Mouse (Mus musculus) CD4-positive helper T cell, adult 2 months (primary cell): ENCODE measurements around the gene Daxx.

Experiments used
- DNase-seq: peaks from one replicate; pipeline ENCODE4 v3.0.0-alpha.2; 2012; ENCODE audit warnings: low read depth, missing footprints, low spot score

Daxx gene

DNA sequence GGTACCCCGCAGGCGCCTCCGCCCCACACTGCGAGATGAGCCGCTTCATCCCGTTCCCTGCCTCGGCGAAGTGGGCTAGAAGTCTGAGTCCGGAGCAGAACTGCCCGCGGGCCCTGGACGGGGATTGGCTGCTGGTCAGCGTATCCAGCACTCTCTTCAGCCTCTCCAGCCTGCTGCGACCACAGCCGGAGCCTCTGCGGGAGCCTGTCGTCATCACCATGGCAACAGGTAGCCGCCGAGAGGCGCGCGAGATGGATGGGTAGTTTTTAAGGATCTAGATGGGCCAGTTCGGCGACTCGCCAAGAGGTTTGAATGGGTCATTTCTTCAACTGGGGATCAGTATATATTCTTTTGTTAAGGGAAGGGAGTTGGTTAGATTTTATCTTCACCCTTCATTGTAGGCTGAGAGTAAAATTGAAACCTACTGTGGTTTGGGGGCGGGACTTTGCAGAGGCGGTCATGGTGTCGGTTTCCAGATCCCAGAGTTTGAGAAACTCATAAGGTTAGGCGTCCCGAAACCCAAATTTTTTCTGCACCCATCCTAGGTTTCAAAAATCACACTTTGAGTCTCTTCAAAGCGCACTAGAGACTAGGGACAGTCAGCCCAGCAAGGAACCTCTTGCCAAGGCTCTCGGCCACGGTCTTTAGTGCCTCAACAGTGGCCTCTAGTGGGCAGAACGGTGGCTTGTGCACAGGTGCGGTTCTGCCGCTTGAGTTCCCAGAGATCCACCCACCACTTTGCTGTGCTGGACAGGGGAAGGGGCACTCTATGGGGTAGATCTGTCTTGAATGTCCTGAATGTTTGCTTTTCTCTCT, 11.3 kb downstream of the Daxx start:
- DNase-seq = peak; percentile 87

DNA sequence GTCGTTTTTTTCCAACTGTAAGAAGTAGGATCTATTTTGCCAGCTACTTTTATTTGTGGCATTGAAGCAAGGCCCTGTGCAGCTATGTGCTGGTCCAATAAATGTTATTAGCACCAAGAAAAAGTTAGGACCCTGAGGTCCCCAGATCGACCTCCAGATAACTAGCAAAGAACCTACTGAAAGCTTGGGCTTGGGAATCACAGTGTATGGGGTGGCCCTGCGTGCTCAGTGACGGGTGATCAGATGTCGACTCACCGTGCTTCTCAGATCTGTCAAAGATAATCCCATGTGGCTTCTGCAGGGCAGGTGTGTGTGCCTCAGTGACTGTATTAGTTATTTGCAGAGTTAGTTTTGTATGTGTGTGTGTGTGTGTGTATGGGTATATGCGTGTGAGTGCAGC, 12.1 kb downstream of the Daxx start:
- no peak for DNase-seq

DNA sequence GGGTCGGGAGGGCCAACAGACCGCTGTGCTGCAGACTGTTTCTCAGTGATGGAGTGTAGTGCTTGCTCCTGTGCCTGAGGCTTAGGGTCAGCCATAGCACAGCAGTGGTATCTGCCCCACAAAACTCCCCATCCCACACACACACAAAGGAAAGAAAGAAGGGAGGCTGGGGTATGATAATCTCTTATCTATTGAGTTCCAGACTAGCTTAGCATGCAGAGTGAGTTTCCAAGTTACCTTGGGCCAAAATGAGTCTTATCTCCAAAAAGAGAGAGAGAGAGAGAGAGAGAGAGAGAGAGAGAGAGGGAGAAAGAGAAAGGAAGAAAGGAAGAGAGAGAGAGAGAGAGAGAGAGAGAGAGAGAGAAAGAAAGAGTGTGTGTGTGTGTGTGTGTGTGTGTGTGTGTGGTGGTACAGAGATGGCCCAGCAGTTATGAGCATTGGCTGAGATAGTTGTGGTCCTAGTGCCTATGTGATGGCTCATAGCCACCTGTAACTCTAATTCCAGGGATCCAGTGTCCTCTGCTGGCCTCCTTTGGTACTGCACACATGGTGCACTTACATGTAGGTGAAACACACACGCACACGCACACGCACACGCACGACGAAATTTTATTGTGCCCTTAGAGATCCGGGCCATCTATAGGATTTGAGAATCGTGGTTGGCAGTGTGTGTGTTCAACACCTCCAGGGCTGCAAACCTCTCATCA, 15.5 kb downstream of the Daxx start:
- peak; percentile 77 for DNase-seq

DNA sequence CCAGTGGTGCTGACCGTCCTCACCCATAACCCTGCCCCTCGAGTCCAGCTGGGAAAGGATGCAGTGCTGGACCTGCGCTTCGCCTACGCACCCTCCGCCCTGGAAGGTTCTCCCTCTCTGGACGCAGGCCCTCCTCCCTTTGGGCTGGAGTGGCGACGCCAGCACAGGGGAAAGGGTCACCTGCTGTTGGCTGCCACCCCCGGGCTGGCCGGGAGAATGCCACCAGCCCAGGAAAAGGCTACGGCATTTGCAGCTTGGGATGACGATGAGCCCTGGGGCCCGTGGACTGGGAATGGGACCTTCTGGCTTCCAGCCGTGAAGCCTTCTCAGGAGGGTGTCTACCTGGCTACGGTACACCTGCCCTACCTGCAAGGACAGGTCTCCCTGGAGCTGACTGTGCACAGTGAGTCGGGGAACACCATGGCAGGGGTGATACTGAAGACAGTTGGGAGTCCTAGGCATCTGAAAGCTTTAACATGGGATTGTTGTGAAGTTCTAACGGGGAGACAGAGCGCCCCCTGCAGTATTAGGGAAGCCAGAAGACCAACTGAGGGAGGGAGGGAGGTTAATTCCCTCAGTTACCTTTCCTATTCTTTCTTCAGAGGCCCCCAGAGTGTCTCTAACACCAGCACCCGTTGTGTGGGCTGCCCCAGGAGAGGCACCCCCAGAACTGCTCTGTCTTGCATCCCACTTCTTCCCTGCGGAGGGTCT, 16.3 kb downstream of the Daxx start:
- DNase-seq = no peak

DNA sequence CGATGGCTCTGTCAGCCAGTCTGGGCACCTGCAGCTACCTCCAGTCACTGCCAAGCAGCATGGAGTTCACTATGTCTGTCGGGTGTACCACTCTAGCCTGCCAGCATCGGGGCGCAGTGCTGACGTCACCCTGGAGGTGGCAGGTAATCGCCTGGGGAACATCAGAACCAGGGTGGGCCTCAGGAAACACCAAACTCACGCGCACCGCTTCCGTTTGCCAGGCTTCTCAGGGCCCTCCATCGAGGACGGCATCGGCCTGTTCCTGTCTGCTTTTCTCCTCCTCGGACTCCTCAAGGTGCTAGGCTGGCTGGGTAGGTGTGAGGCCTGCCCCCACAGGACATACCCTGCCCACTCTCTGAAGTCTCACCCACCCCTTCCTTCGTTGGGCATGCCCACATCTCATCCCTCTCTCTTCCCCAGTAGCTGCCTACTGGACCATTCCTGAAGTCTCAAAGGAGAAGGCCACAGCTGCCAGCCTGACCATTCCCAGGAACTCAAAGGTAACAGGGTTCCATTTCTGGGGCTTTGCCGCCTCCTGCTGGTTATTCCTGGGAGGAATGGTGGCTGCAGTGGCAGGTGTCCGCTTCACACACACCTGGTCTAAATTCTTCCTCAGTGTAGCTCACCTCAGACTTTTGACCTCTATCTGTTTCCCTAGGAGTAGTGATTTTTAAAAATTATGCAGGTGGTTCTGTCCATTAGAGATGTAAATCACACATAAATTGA, 17.2 kb downstream of the Daxx start:
- DNase-seq = no peak

DNA sequence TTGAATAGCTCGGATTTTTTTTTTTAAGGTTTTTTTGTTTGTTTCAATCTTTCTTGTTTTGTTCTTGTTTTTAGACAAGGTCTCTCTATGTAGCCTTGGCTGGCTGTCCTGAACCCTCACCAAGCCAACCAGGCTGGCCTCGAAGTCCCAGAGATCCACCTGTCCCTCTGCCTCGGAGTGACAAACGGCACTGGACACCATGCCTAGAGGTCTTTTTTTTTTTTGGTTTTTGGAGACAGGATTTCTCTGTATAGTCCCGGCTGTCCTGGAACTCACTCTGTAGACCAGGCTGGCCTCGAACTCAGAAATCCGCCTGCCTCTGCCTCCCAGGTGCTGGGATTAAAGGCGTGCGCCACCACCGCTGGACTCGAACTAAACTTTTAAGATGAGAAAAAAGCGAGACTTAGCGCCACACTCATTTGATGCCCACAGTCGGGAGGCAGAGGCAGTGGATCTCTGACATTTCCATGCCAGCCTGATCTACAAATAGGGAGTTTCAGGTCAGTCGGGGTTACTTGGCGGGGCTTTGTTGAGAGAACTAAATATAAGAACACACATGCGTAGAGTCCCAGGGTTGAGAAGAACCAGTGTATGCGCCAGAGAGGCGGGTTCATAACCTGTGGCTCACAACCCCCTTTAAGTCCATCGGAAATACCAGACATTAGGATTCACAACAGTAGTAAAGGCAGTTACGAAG, 19.2 kb downstream of the Daxx start:
- DNase-seq = no peak

DNA sequence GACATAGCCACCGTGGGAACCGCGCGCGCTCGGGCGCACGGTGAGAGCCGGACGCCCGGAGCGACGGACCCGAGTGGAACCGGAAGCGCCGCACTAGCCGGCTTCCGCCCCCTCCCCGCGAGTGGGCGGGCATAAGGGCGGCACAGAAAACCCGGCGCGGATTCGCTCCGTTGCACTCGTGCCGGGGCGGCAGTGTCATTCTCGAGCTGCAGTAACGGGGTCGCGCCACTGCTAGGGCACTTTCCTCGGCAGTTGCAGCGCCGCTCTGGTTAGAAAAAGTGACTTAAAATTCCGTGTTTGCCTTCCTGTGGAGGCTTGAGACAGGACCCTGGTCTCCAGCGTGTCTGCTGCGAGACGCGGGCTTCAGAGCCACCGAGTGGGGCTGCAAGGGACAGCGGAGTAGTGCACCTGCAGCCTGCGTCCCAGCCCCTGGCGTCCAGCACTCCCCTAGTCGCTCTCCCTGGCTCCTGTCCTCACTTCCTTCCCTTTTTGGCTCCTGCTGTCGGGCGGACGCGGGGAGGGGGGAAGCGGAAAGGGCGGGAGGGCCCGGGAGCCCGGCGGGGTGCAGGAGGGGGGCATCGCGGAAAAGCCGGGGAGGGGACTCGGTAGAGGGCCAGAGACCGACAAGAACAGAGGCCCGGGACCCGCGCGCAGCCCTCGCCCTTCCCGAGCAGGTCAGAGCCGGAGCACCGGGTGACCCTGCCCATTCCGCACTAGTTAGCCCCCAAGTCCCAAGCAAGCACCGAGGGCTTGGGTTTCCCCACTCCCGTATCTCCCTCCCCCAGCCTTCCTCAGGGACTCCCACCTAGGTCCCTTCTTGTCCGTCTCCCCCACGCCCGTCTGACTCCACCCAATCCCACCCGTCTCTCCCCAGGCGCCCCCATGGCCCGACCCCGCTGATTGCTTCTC, 20.4 kb downstream of the Daxx start, which contains the start of gene Rgl2:
Rgl2 (plus strand) TSS at position 173 of the 909 bp plus-strand sequence.
- DNase-seq = peak; percentile 94

DNA sequence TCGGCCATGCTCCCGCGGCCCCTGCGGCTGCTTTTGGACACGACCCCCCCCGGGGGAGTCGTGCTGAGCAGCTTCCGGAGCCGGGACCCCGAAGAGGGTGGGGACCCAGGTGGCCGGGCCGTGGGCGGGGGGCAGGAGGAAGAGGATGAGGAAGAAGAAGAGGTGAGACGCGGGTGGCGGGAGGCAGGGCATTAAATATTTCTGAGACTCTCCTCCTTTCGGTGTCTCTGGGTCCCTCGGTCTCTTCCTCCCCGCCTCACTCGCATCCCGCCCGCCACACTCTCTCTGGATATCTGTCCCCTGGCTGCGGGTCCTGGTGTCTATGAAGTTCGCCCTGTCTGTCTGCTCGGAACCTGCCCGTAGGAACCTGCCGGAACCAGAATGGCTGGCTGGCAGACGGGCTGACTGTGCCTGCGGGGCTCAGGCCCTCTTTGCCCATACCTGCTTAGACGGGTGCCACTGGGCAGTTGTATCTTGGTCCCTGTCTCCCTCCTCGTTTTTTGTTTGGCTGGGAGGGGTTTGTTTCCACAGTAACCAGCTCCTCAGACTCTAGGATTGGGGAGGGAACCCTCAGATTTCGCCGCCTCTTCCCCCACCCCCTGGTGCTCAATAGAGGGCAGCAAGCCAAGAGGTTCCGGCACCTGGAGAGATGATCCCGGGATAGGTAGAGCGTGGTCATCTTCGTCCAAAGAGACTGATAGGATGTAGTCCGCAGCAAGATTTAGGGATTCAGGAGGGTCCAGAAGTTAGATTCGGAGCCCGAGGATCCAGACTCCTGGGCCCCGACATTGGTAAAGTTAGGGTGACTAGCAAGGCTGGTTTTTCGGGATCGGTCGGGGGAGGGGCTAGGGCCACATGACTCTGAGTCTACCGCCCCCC, 21.3 kb downstream of the Daxx start:
- DNase-seq = peak; percentile 83

DNA sequence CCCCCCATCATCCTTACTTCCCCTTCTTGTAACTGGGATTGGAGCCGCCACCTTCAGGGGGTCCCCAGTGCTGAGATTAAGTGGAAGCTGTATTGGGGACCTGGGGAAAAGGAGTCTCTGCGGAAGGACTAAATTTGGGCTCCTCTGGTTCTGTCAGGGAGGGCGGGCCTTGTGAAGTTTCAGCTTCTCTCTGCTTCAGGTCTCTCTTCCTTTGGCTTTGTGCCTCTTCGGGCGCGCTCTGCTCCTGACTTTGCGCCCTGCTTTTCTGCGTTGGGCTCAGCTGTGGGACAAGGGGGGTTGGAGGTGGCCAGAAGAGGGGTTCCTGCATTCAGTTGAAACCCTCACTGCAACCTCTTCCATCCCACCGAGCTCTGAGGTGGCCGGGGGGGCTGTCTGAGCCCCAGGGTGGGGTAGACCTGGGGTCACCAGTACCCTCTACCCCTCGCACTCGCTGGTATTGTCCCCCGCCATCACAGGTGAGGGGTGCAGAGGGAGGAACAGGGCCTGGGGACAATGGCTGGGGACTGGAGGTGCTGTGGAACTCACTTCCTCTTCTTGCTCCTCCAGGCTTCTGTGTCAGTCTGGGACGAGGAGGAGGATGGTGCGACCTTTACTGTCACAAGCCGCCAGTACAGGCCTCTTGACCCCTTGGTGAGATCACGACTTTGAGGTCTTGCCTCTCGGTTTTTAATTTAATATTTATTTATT, 22.1 kb downstream of the Daxx start:
- peak; percentile 70 for DNase-seq

DNA sequence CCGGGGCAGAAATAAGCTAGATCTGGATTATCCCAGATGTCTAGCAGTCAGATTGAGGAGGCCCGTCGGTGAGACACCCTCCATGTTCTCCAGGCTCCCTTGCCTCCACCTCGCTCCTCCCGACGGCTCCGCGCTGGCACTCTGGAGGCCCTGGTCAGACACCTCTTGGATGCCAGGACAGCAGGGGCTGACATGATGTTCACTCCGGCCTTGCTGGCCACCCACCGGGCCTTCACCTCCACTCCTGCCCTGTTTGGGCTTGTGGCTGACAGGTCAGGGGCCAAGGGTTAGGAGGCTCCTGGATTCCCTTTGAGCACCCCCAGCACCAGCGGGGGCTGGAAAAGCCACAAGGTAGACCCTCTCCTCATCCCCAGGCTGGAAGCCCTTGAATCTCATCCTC, 22.7 kb downstream of the Daxx start:
- no peak for DNase-seq

DNA sequence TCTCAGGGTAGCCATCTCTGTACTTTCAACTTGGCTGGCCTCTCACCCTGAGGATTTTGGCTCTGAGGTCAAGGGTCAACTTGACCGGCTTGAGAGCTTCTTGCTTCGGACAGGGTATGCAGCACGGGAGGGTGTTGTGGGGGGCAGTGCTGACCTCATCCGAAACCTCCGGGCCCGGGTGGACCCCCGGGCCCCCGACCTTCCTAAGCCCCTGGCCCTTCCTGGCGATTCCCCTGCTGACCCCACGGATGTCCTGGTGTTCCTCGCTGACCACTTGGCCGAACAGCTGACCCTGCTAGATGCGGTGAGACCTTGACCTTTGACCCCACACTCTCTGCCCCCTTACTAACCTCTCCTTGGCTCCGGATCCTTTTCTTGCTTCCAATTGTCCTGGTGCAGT, 23.2 kb downstream of the Daxx start:
- no peak for DNase-seq

DNA sequence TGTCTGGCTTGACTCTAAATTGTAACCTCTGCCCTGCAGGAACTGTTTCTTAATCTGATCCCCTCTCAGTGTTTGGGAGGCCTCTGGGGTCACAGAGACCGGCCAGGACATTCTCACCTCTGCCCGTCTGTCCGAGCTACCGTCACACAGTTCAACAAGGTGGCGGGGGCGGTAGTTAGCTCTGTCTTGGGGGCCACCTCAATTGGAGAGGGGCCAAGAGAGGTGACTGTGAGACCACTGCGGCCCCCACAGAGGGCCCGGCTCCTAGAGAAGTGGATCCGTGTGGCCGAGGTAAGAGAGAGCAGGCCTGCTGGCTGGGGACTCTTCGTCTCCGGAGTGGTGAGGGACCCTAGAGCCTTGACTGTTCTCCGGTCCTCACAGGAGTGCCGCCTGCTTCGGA, 23.8 kb downstream of the Daxx start:
- no peak for DNase-seq

DNA sequence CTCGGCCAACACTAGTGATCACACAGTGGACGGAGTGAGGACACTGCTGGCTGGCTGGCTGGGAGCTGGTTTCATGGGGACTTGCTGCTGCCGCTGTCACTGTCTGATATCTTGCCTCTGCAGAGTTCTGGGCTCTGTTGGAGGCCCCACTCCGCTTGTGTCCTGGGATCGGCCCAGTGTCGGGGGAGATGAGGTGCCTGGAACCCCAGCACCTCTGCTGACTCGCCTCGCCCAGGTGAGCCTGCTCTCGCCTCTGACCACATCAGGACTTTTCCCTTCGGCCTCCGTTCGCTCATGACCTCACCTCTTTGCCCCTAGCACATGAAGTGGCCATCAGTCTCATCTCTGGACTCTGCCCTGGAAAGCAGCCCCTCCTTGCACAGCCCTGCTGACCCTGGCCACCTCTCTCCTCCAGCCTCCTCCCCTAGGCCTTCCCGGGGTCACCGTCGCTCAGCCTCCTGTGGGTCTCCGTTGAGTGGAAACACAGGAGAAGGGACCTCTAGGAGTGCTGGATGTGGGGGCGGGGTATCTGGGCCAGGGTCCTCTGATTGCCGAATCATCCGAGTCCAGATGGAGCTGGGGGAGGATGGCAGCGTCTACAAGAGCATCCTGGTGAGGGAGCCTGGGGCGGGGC, 26.3 kb downstream of the Daxx start:
- DNase-seq = no peak

DNA sequence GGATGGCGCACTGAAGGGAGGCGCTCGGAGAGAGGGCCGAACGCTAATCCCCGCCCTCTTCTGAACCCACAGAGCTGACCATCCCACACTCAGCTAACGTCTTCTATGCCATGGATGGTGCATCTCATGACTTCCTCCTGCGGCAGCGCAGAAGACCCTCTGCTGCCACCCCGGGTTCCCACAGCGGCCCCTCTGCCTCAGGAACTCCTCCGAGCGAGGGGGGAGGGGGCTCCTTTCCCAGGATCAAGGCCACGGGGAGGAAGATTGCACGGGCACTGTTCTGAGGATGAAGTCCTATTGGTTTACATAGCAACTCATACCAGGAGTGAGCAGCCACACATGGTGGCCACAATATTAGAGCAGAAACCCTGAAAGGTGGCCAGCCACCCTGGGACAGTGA, 27.8 kb downstream of the Daxx start:
- no peak for DNase-seq

DNA sequence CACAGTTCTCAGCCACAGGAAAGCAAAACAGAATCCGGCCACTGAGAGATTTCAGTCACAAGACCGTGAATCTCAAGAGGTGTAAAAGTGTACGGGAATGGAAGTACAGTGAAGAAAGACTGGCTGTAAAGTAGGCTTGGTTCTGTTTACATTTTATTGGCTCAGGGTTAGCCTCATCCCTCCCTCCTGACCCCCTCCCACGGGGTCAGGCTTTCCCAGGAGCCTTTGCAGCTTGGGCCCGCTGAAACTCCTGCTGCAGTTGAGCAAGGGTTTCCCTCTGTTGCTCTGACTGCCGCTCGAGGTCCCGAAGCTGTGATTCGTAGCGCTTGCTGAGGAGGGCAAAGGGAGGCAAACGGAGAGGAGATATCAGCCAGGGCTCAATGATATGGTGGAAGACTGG, 29.6 kb downstream of the Daxx start:
- no peak for DNase-seq

DNA sequence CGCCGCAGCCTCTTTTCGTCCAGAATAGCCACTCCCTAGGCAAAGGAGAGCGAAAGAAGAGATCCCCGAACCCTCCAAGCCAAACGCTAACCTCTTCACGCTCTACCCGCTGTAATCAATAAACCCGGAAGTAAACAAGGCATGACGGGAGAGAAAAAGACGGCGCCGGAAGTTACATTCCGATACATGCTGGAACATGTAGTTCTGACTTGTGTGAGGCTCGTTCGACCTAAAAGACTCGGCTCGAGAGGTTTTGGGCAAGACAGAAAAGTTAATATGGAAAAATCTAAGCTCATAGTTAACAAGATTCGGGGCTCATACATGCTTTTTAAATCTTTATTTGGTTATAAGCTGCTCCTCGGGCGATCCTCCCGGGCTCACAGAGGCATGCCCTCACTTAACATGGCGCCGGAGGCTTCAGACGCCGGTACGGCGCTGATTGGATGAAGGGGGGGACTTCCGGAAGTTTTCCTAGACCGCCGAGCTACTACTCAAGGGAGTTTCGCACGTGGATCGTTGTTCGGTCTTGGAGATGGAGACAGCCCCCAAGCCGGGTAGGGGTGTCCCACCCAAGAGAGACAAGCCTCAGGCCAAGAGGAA, 31.1 kb downstream of the Daxx start, which contains the start of the genes Pfdn6 and Wdr46:
Pfdn6 (minus strand) TSS at position 138 of the 600 bp plus-strand sequence.
Wdr46 (plus strand) TSS at position 455 of the 600 bp plus-strand sequence.
- DNase-seq = peak; percentile 93

DNA sequence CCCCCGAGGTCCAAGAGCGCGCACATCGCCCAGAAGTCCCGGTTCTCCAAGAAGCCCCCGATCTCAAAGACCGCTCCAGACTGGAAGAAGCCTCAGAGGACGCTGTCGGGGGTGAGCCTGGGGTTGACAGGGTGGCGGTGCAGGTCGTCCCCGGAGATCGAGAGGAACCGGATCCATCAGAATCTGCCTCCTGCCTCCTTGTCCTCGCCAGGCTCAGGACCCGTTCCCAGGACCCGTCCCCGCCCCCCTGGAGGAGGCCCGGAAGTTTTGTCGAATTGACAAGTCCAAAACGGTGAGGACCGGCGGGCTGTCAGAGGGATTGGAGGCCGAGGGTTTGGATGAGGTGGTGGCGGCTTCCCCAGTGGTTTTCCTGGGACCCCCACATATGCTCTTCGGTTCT, 31.8 kb downstream of the Daxx start:
- DNase-seq = no peak
